Mouse (Mus musculus) A20 (cell line): ENCODE data around the gene Mboat7.
A peak's percentile ranks its signal among the peaks of the same experiment; 100 is the strongest.

Source experiments
- DNase-seq: peaks from one replicate; pipeline ENCODE4 v3.0.0-alpha.2; 2011; ENCODE audit warnings: low read depth, low spot score

Gene Mboat7

GRCm38 (mm10) chr7:3643843-3644242 is 49.5 kb downstream of the Mboat7 start:
- DNase-seq = no peak

GRCm38 (mm10) chr7:3643412-3643811 is 49.9 kb downstream of the Mboat7 start:
- DNase-seq = no peak

- DNase-seq = no peak
Measured at GRCm38 (mm10) chr7:3630478-3630815, 62.9 kb downstream of the Mboat7 start.

- DNase-seq = peak; percentile 97
Measured at GRCm38 (mm10) chr7:3629543-3630477, 63.5 kb downstream of the Mboat7 start, which contains the start of the genes Tfpt and Prpf31. TSS of gene Tfpt (minus strand) at chr7:3629929. TSS of gene Prpf31 (plus strand) at chr7:3629985.

- DNase-seq = no peak
Measured at GRCm38 (mm10) chr7:3629030-3629429, 64.3 kb downstream of the Mboat7 start.
